Mouse (Mus musculus): ENCODE measurements around the gene Cd6.

Cd6 gene

GRCm38 (mm10) chr19:10803751-10804150 lies 26.1 kb downstream of the Cd6 start:
- DNase-seq (ENCODE audit: low read depth in 1 of 2, low spot score in 2 of 2) = peak; percentile 18 to 28

GRCm38 (mm10) chr19:10801906-10802305 lies 28.0 kb downstream of the Cd6 start:
- no peak for DNase-seq (ENCODE audit: low read depth in 1 of 2, low spot score in 2 of 2)

- peak; percentile 46 to 56 for DNase-seq (ENCODE audit: low read depth in 1 of 2, low spot score in 2 of 2)
Measured at GRCm38 (mm10) chr19:10801070-10801469, 28.8 kb downstream of the Cd6 start.

GRCm38 (mm10) chr19:10799155-10799554 lies 30.7 kb downstream of the Cd6 start:
- no peak for DNase-seq (ENCODE audit: low read depth in 1 of 2, low spot score in 2 of 2)

- no peak for DNase-seq (ENCODE audit: low read depth in 1 of 2, low spot score in 2 of 2)
Measured at GRCm38 (mm10) chr19:10798576-10798975, 31.3 kb downstream of the Cd6 start.

GRCm38 (mm10) chr19:10794916-10795315 lies 34.9 kb downstream of the Cd6 start:
- DNase-seq (ENCODE audit: low read depth in 1 of 2, low spot score in 2 of 2) = no peak

GRCm38 (mm10) chr19:10793044-10793443 lies 36.8 kb downstream of the Cd6 start:
- no peak for DNase-seq (ENCODE audit: low read depth in 1 of 2, low spot score in 2 of 2)

GRCm38 (mm10) chr19:10790323-10790722 lies 39.5 kb downstream of the Cd6 start:
- DNase-seq (ENCODE audit: low read depth in 1 of 2, low spot score in 2 of 2) = no peak

GRCm38 (mm10) chr19:10788242-10788641 lies 41.6 kb downstream of the Cd6 start:
- no peak for DNase-seq (ENCODE audit: low read depth in 1 of 2, low spot score in 2 of 2)

- no peak for DNase-seq (ENCODE audit: low read depth in 1 of 2, low spot score in 2 of 2)
Measured at GRCm38 (mm10) chr19:10787406-10787805, 42.5 kb downstream of the Cd6 start.

GRCm38 (mm10) chr19:10786753-10787152 lies 43.1 kb downstream of the Cd6 start:
- no peak for DNase-seq (ENCODE audit: low read depth in 1 of 2, low spot score in 2 of 2)

GRCm38 (mm10) chr19:10784796-10785459 lies 44.9 kb downstream of the Cd6 start:
- DNase-seq (ENCODE audit: low read depth in 1 of 2, low spot score in 2 of 2) = no peak

- no peak for DNase-seq (ENCODE audit: low read depth in 1 of 2, low spot score in 2 of 2)
Measured at GRCm38 (mm10) chr19:10784061-10784460, 45.8 kb downstream of the Cd6 start.

GRCm38 (mm10) chr19:10783168-10783567 lies 46.7 kb downstream of the Cd6 start:
- no peak for DNase-seq (ENCODE audit: low read depth in 1 of 2, low spot score in 2 of 2)

GRCm38 (mm10) chr19:10781641-10782040 lies 48.2 kb downstream of the Cd6 start:
- no peak for DNase-seq (ENCODE audit: low read depth in 1 of 2, low spot score in 2 of 2)

GRCm38 (mm10) chr19:10776906-10777305 lies 53.0 kb downstream of the Cd6 start:
- DNase-seq (ENCODE audit: low read depth in 1 of 2, low spot score in 2 of 2) = no peak

GRCm38 (mm10) chr19:10774141-10774540 lies 55.7 kb downstream of the Cd6 start:
- DNase-seq (ENCODE audit: low read depth in 1 of 2, low spot score in 2 of 2) = no peak

- DNase-seq (ENCODE audit: low read depth in 1 of 2, low spot score in 2 of 2) = no peak
Measured at GRCm38 (mm10) chr19:10773384-10773783, 56.5 kb downstream of the Cd6 start.

- no peak for DNase-seq (ENCODE audit: low read depth in 1 of 2, low spot score in 2 of 2)
Measured at GRCm38 (mm10) chr19:10772866-10773265, 57.0 kb downstream of the Cd6 start.

- DNase-seq (ENCODE audit: low read depth in 1 of 2, low spot score in 2 of 2) = no peak
Measured at GRCm38 (mm10) chr19:10771995-10772394, 57.9 kb downstream of the Cd6 start.

GRCm38 (mm10) chr19:10769429-10770195 lies 60.2 kb downstream of the Cd6 start:
- DNase-seq (ENCODE audit: low read depth in 1 of 2, low spot score in 2 of 2) = no peak

GRCm38 (mm10) chr19:10768694-10769428 lies 61.0 kb downstream of the Cd6 start:
- no peak for DNase-seq (ENCODE audit: low read depth in 1 of 2, low spot score in 2 of 2)

Measured in monocyte, adult 2 months (primary cell).